In genomic region chr4:128883801-128884710, GRCm38 (mm10) we compare ENCODE assay signal across 8 mouse cellular contexts. TPM values are rescaled to one million over a fixed set of nuclear protein-coding genes. Genes with fewer than 3 reads are reported as not detected.
DNase-seq lines count a peak whose midpoint lies in the region; ATAC-seq lines count a peak whose summit lies in the region.

No protein-coding gene starts in this region.

- H3K9ac ChIP-seq in limb, embryonic 15.5 days, result peak overlapping the region; percentile 62
- H3K9ac ChIP-seq in midbrain, embryonic 15.5 days, result peak overlapping the region; percentile 77

- WGBS in limb, embryonic 15.5 days, result under 1% methylated on average over 91 of the region's 94 CpGs
- under 1% methylated on average over 94 of the region's 94 CpGs for WGBS in midbrain, embryonic 15.5 days

- peaks cover 6% of the 10 kb centered on the region; the same call in 1 of the 2 replicates for H3K36me3 ChIP-seq in limb, embryonic 15.5 days
- H3K36me3 ChIP-seq in midbrain, embryonic 15.5 days (replicated peaks), result no peaks in the 10 kb centered on the region

- H3K4me2 ChIP-seq in limb, embryonic 15.5 days, result peak overlapping the region; percentile 97
- H3K4me2 ChIP-seq in midbrain, embryonic 15.5 days, result peak overlapping the region; percentile 82

- H3K27ac ChIP-seq in limb, embryonic 15.5 days, result peak overlapping the region; percentile 55
- H3K27ac ChIP-seq in midbrain, embryonic 15.5 days, result peak overlapping the region; percentile 79

- peaks cover 34% of the 10 kb centered on the region for H3K4me1 ChIP-seq in limb, embryonic 15.5 days
- H3K4me1 ChIP-seq in midbrain, embryonic 15.5 days, result peaks cover 51% of the 10 kb centered on the region

- H3K4me3 ChIP-seq in limb, embryonic 15.5 days, result peak overlapping the region; percentile 86
- peak overlapping the region; percentile 70 for H3K4me3 ChIP-seq in midbrain, embryonic 15.5 days

- ATAC-seq in limb, embryonic 15.5 days (ENCODE audit: insufficient number of reproducible peaks, low FRiP score, low TSS enrichment, low read depth), result peak; percentile 28; the same call in 1 of the 2 replicates
- peak; percentile 76 for ATAC-seq in midbrain, embryonic 15.5 days (replicated peaks)

- no peaks in the 10 kb centered on the region for H3K27me3 ChIP-seq in limb, embryonic 15.5 days
- no peaks in the 10 kb centered on the region for H3K27me3 ChIP-seq in midbrain, embryonic 15.5 days (replicated peaks)

- H3K9me3 ChIP-seq in limb, embryonic 15.5 days, result no peaks in the 10 kb centered on the region
- H3K9me3 ChIP-seq in midbrain, embryonic 15.5 days, result no peaks in the 10 kb centered on the region

- DNase-seq in layer of hippocampus, postnatal 10 days (ENCODE audit: low spot score in 2 of 2), result peak; percentile 54 to 62
- no peak for DNase-seq in layer of hippocampus, adult 8-10 months (ENCODE audit: low spot score in 2 of 2)
- peak; percentile 87 to 88 for DNase-seq in cerebellum, adult 18-20 months
- peak; percentile 25 to 28 for DNase-seq in frontal cortex, postnatal 25 days (ENCODE audit: low spot score in 2 of 2)
- peak; percentile 74 for DNase-seq in induced T-regulatory cell, adult 2 months (ENCODE audit: low read depth)
- peak; percentile 36 to 68 for DNase-seq in spleen, postnatal 4 days (ENCODE audit: low spot score in 2 of 2)

RNA-seq across cellular contexts. Expression of gene Trim62, which starts 0.7 kb away (rescaled TPM):
- total RNA-seq in layer of hippocampus, postnatal 10 days (2021), result 10 to 100 TPM; 26.2 TPM
- total RNA-seq in layer of hippocampus, adult 8-10 months (2022), result 10 to 100 TPM; 14.2 to 17.7 (median 16.5) TPM
- 5.5 and 5.7 TPM in 2 replicates for polyA plus RNA-seq in limb, embryonic 15.5 days (2015; fragmentation: Nextera tagmentation; extraction: Ambion mirVana)
- polyA plus RNA-seq in midbrain, embryonic 15.5 days (2015; fragmentation: Nextera tagmentation; extraction: Ambion mirVana), result 21.3 and 21.5 TPM in 2 replicates

Comparison
In these comparisons a context has a peak if more than half of its experiments do, and no peak if none do; other contexts are left out.
1. DNase-seq: peak in layer of hippocampus, postnatal 10 days (2 of 2), cerebellum, adult 18-20 months (2 of 2), frontal cortex, postnatal 25 days (2 of 2), induced T-regulatory cell, adult 2 months (single experiment) and spleen, postnatal 4 days (2 of 2); none in layer of hippocampus, adult 8-10 months (0 of 2).